Mouse (Mus musculus): ENCODE data around the gene Tenm4.

Gene Tenm4

GRCm38 (mm10) chr7:96170924-96171595 lies at the start of gene Tenm4:
Tenm4 (plus strand) TSS chr7:96171246.
- no peak for DNase-seq (ENCODE audit: low spot score in 2 of 2)

DNA sequence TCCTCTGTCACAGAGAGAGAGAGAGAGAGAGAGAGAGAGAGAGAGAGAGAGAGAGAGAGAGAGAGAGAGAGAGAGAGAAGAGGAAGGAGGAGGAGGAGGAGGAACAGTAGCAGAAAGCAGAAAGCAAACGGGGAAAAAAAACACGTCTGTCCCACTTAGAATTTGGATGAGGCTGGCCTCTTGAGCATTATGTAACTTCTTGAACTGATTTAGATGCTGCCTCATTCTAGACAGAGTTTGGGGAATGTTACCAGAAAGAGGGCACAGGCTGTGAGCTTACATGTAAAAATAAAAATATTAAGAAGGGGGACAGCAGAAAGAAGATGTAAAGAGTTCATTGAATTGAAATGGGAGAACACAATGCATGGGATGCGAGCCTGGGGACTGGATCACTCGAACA lies 40.3 kb upstream of the Tenm4 start:
- no peak for DNase-seq (ENCODE audit: low spot score in 2 of 2)

DNA sequence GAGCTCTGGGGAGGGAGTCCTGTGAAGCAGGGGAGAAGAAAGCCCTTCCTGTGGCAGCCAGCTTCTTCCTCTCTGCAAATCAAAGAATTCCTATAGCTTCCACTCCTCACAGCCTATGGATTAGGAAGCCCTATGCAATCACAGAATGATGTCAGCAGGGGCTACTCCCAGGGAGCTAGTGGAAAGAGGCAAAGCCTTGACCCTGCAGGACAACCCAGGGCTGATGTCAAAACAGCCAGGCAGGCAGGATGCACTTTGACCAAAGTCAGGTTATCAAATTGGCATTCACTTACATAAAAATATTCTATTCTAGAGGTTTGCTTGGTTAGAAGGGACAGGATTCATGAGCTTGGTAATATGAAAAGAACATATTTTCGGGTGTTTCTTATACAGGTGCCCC lies 39.9 kb upstream of the Tenm4 start:
- DNase-seq (ENCODE audit: low spot score in 2 of 2): no peak

GRCm38 (mm10) chr7:96136497-96136961 lies 34.5 kb upstream of the Tenm4 start:
- DNase-seq (ENCODE audit: low spot score in 2 of 2): no peak

GRCm38 (mm10) chr7:96141876-96142275 lies 29.2 kb upstream of the Tenm4 start:
- no peak for DNase-seq (ENCODE audit: low spot score in 2 of 2)

DNA sequence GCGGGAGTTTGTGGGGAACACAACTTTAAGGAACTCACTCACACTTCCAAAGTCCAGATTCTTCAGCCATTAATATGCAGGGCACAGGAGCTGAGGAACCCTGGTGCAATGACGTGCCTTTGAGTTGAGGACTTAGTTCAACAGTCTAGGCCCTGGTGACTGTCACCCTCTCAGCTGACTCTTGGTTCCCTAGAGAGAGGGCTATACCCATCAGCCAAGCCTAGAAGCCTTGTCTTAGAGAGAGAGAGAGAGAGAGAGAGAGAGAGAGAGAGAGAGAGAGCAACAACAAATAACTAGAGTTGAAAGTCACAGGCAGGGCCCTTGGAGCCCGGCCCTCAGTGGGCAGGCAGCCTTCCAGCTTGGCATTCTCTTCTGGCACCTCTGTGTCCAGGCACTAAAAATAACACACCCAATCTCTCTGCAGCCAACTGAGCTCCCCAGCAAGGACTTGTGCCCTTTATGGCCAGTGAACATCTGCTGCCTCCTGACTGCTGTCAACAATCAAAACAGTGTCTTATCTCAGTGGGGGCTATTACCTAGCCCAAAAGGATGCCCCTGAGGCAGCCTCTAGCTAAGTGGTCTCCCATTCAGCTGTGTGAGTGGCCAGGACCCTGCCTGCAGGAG lies 28.0 kb upstream of the Tenm4 start:
- DNase-seq (ENCODE audit: low spot score in 2 of 2): no peak

DNA sequence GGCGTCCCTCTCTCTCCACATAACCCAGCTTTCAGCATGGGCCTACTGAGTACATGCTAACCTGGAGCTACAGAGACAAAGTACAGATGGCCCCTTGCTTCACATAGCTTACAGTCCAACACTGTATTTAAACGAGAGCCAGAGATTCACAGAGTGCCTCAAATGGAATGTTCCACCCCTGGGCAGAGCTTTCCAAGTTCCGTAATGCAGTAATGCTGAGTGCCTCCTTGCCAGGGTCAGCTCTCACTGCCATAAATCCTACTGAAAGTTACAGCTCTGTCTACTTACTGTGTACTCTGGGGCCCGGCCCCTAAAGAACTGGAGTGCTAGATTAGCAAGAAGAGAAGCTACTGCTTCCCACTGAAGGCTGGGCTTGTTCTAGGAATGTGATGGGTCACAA lies 23.6 kb upstream of the Tenm4 start:
- DNase-seq (ENCODE audit: low spot score in 2 of 2): no peak

GRCm38 (mm10) chr7:96148191-96148590 lies 22.9 kb upstream of the Tenm4 start:
- no peak for DNase-seq (ENCODE audit: low spot score in 2 of 2)

- DNase-seq (ENCODE audit: low spot score in 2 of 2): peak; percentile 23 to 33
Observed at GRCm38 (mm10) chr7:96151277-96151676, 19.8 kb upstream of the Tenm4 start.

DNA sequence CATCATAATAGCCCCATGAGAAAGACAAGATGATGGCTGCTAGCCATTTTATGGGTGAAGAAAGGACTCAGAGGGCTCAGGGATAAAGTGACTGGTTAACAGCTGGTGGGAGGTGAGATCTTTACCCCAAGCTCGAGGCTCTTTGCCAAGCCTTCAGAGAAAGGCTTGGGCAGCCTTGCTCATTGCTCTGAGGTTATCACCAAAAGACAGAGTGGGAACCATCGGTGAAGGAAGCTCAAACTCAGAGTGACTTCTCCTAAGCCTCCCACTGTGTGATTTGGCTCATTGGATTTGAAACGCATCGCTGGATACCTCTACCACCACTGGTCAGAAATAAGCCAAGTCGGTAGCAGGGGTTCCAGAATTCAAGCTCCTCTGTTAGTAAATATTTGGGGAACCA lies 19.1 kb upstream of the Tenm4 start:
- no peak for DNase-seq (ENCODE audit: low spot score in 2 of 2)

- DNase-seq (ENCODE audit: low spot score in 2 of 2): no peak
Observed at GRCm38 (mm10) chr7:96152431-96152830, 18.6 kb upstream of the Tenm4 start.

DNA sequence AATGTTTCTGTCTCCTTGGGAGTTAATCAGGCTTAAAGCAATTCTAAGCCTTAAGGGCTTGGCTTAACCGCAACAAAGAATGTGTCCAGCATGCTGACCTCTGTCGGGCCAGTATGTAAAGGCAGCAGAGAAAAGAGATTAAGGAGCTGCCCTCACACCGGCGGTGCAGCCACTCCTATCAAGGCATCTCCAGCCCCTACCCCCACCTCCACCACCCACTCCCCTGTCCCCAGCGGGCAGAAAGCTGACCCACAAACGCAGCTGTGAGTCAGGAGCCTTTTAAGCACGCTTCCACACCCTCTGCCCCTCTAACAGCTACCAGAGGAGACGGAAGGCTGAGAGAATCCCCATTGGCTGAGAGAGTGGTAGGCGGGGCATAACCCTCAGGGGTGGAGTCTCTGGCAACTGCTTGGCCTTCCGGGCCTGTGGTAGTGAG lies 18.1 kb upstream of the Tenm4 start:
- DNase-seq (ENCODE audit: low spot score in 2 of 2): peak; percentile 13 to 16

DNA sequence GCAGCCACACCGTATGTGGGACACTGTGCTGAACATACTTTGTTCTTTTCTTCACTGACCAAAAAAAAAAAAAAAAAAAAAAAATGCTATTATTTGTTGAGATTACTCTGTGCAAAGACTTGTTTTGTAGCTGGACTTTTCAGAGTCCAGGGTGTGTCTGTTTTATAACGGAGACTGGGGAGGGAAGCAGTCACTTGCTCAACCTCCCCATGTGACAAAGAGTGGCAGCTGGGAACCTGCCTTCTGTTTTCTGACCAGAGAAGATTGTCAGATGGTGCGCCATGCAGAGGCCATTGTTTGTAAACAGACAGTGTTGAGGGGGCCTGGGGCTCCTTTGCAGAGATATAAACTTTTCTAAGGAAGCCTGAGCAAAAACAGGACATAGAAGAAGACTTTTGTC lies 17.0 kb upstream of the Tenm4 start:
- no peak for DNase-seq (ENCODE audit: low spot score in 2 of 2)

DNA sequence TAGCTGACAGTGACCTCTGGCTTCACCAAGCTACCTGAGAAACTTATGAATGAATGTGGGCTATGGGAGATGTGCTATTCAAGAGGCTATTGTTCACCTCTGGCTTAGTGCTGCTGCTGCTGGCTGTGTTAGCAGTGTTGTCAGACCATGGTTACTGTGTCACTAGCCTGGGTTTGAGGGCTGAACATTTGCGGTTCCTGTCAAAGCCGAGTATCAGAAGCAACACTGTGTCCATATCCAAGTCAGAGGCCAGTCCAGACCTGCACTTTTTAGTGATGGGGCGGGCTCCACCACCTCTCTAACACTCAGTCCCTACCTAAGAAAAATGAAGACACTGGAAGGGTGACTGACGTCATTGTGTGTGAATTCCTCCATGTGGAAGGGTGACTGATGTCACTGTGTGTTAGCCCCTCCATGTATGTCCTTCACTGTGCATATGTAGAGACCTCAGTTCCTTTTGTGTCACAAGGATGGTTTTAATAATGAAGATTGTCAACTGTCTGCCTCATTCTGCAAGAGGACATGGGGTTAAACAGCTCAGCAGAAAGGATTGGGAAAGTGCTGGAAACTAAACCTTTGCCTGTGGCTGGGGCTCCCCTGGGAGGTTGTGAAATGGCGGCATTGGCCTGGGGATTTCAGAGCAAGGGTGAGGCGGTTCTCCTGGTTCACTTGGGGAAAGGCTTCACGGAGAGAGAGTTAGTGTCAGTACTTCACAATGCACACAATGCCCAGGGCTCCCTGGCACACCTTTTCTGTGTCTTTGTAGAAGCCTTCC lies 14.4 kb upstream of the Tenm4 start:
- DNase-seq (ENCODE audit: low spot score in 2 of 2): no peak

GRCm38 (mm10) chr7:96164141-96164540 lies 6.9 kb upstream of the Tenm4 start:
- no peak for DNase-seq (ENCODE audit: low spot score in 2 of 2)

- DNase-seq (ENCODE audit: low spot score in 2 of 2): no peak
Observed at GRCm38 (mm10) chr7:96168921-96169320, 2.1 kb upstream of the Tenm4 start.

DNA sequence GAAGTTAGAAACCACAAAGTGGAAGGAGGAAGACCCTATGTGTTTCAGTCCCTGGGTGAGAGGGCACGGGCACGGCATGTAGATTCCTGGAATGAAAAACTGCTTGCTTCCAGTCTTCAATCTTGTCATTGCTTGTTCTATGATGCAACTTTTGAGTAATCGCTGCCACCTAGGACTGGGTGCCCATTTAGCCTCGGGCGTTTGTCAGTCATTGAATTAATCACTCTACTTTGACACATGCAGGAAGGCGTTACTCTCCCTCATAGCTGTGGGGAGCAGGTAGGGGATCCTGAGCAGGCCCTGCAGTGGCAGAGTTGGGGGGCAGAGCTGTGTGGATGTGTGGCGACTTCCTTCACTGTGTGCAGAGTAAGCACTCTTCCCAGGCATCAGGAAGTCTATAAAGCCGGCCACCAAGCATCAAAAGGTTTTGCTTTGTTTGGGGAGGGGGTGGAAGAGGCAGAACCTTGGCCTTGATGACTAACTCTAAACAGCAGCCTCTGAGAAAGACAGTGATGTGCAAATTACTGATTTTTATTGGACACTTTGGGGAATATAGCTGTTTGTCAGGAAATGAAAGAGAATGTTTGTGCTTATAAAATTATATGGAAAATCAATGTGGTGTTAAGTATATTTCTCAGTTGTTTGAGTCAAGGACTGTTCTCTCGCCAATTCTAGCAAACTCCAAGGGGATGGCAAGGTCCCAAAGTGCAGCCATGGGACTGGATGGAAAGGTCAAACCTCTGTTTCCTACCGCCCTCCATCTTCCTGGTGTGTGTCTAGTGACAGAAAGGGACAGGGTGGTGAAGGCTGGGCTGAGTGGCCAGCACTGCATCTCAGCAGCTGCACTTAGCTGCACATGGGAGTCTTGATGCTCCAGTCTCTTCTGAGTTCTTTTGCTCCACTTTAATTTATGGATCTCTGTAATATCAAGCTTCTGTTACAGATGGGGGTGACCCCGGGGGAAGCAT lies 834 bp downstream of the Tenm4 start:
- no peak for DNase-seq (ENCODE audit: low spot score in 2 of 2)

GRCm38 (mm10) chr7:96176781-96177180 lies 5.7 kb downstream of the Tenm4 start:
- no peak for DNase-seq (ENCODE audit: low spot score in 2 of 2)

GRCm38 (mm10) chr7:96181751-96182150 lies 10.7 kb downstream of the Tenm4 start:
- no peak for DNase-seq (ENCODE audit: low spot score in 2 of 2)

DNA sequence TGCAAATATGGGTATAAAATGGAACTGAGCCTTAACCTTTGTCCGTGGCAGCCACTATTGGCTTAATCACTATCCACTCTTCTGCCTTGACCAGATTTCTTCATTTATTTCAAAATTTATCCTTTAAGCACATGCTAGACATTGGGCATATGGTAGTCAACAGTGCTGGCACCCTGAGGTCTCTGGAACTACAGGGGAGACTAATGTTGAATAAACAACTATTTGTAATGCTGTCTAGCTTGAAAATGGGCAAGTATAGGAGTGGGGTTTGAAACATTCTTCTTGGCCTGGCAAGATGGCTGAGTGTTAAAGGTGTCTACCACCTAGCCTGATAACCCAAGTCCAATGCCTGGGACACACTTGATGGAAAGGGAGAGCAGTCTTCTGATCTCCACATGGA lies 12.1 kb downstream of the Tenm4 start:
- no peak for DNase-seq (ENCODE audit: low spot score in 2 of 2)

- DNase-seq (ENCODE audit: low spot score in 2 of 2): no peak
Observed at GRCm38 (mm10) chr7:96185411-96185810, 14.4 kb downstream of the Tenm4 start.
